Mouse (Mus musculus): Measurements from ENCODE around the gene Tpp2.
"Not testable (repeated sequence)": the region's sequence is repeated elsewhere in the genome, so short reads cannot be mapped to it uniquely, and the experiment has no call there.

Tpp2 gene

GRCm38 (mm10) chr1:43933488-43934415 lies at the start of gene Tpp2:
Gene Tpp2, plus strand, starts transcription at chr1:43933647.
- peak; percentile 96 to 97 for DNase-seq

GRCm38 (mm10) chr1:43888358-43888757 lies 45.1 kb upstream of the Tpp2 start:
- DNase-seq = not testable (repeated sequence)

- DNase-seq = no peak
Measured at GRCm38 (mm10) chr1:43895742-43896141, 37.7 kb upstream of the Tpp2 start.

GRCm38 (mm10) chr1:43897131-43897530 lies 36.3 kb upstream of the Tpp2 start:
- DNase-seq = no peak

GRCm38 (mm10) chr1:43897987-43898386 lies 35.5 kb upstream of the Tpp2 start:
- DNase-seq = peak in 1 of 2 experiments; percentile 47

GRCm38 (mm10) chr1:43898991-43899714 lies 34.3 kb upstream of the Tpp2 start:
- DNase-seq = peak; percentile 54 to 76

GRCm38 (mm10) chr1:43902417-43902816 lies 31.0 kb upstream of the Tpp2 start:
- DNase-seq = no peak

GRCm38 (mm10) chr1:43902855-43903254 lies 30.6 kb upstream of the Tpp2 start:
- no peak for DNase-seq

- no peak for DNase-seq
Measured at GRCm38 (mm10) chr1:43915428-43915827, 18.0 kb upstream of the Tpp2 start.

GRCm38 (mm10) chr1:43916854-43917253 lies 16.6 kb upstream of the Tpp2 start:
- DNase-seq = no peak

GRCm38 (mm10) chr1:43934416-43934810 lies 966 bp downstream of the Tpp2 start:
- no peak for DNase-seq

GRCm38 (mm10) chr1:43939310-43939709 lies 5.9 kb downstream of the Tpp2 start:
- no peak for DNase-seq

GRCm38 (mm10) chr1:43941476-43942217 lies 8.2 kb downstream of the Tpp2 start:
- DNase-seq = no peak

GRCm38 (mm10) chr1:43942814-43943213 lies 9.4 kb downstream of the Tpp2 start:
- DNase-seq = no peak

GRCm38 (mm10) chr1:43953679-43954078 lies 20.2 kb downstream of the Tpp2 start:
- DNase-seq = no peak

GRCm38 (mm10) chr1:43964381-43964780 lies 30.9 kb downstream of the Tpp2 start:
- no peak for DNase-seq

GRCm38 (mm10) chr1:43966756-43967155 lies 33.3 kb downstream of the Tpp2 start:
- DNase-seq = peak in 1 of 2 experiments; percentile 12

GRCm38 (mm10) chr1:43969361-43969760 lies 35.9 kb downstream of the Tpp2 start:
- DNase-seq = no peak

GRCm38 (mm10) chr1:43971089-43971488 lies 37.6 kb downstream of the Tpp2 start:
- no peak for DNase-seq

GRCm38 (mm10) chr1:43996914-43997589 lies 63.6 kb downstream of the Tpp2 start:
- no peak for DNase-seq

- no peak for DNase-seq
Measured at GRCm38 (mm10) chr1:44004513-44004912, 71.1 kb downstream of the Tpp2 start.

- peak; percentile 53 to 61 for DNase-seq
Measured at GRCm38 (mm10) chr1:44015556-44015955, 82.1 kb downstream of the Tpp2 start.

GRCm38 (mm10) chr1:44019934-44020333 lies 86.5 kb downstream of the Tpp2 start, which contains the start of gene Mettl21c:
Gene Mettl21c, minus strand, starts transcription at chr1:44020034.
- no peak for DNase-seq

All from kidney, adult 8-10 months (tissue).